Mouse (Mus musculus): ENCODE results near the gene Agfg2. TPM values are rescaled to one million over a fixed set of nuclear protein-coding genes. Genes with fewer than 3 reads are reported as not detected.
"Not testable (repeated sequence)": the region's sequence is repeated elsewhere in the genome, so short reads cannot be mapped to it uniquely, and the experiment has no call there.

Agfg2 gene
- polyA plus RNA-seq (2014; fragmentation: Nextera tagmentation; extraction: Ambion mirVana), result 14.4 and 14.8 TPM in 2 replicates

DNA sequence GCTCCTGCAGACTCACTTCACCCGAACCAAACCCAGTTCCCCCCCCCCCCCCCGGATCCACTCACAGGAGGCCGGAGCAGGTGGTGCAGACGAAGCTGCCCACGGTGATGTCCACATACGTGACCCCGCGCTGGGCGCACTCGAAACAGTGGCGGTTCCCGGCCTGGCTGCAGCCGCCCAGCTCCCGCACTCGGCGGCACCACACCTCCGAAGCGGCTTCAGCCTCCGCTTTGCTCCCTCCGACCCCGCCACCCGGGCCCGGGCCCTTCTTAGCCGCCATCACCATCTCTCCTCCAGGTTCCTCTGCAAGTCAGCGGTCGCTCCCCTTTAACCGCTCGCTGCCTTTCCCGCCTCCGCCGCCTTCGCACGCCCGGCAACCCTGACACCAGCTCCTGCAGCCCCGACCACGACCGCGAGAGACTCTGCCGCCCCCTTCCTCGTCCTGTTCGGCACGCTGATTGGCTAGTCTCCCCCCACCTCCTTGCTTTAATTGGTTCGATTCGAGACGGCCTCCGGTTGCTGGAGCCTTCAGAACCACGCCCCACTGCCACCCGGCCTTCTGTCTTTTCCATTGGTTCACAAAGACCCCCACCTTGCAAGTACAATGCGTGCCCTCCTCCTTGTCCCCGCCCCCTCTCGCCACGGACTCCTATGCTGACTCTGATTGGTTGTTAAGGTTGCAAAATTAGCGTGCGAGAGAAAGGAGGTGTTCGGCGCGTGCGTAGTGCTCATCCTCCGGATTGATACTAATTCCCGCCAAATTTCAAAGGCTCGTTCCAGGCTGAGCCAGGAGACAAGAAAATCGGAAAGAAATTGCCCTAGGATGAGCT lies at the start of gene Agfg2:
TSS of gene Agfg2 (minus strand) at position 433 of the 830 bp plus-strand sequence.
- peak within 1 kb of the TSS; percentile 44; the same call in 1 of the 2 replicates for H3K27ac ChIP-seq (ENCODE audit: low read depth, low read length)
- H3K9me3 ChIP-seq (ENCODE audit: control insufficient read depth, low read length), result no peaks in the 10 kb centered on the region
- no peaks in the 10 kb centered on the region for H3K27me3 ChIP-seq (ENCODE audit: control insufficient read depth, insufficient read depth, low read length)
- peak within 1 kb of the TSS; percentile 87 for H3K4me2 ChIP-seq (replicated peaks; ENCODE audit: low read depth, low read length)
- H3K36me3 ChIP-seq (ENCODE audit: control insufficient read depth, insufficient read depth, low read length), result no peaks in the 10 kb centered on the region
- H3K9ac ChIP-seq (ENCODE audit: low read depth, low read length), result peak within 1 kb of the TSS; percentile 62
- H3K4me3 ChIP-seq (ENCODE audit: low read length), result peak within 1 kb of the TSS; percentile 74
- ATAC-seq (ENCODE audit: low FRiP score, low TSS enrichment), result peak; percentile 97
- under 1% methylated on average over 62 of the region's 62 CpGs for WGBS
- peaks cover 11% of the 10 kb centered on the region for H3K4me1 ChIP-seq (ENCODE audit: control insufficient read depth, insufficient read depth, low read length)

DNA sequence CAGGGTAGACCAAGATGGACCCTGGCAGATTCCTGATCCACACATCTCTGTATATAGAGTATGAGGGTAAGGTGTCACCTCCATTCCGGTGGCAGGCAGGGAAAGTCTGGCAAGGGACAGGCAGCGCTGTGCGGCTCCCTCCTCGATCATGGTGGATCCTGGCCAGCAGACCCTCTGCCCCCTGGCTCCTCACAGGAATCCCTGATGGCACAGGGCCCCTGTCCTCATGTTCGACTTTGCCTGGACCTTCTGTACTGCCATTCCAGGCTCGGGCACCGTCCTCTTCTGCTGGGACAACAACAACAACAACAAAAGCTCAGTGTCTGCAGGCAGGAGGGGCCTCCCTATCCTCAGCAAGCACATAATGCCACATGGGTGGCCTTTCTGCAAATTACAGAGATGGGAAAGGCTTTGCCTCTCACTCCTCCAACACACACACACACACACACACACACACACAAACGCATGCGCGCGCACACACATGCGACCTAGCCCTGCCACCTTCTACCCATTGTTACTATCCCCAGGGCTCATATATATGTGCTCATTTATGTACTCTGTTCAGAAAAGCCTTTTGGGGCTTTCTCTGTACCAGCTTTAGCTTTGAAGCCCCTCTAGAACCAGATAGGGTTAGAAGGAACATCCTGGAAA lies 49.2 kb upstream of the Agfg2 start:
- Histone ChIP-seq H3K9ac (ENCODE audit: low read depth, low read length) (no peak overlapping the region), H3K9me3 (ENCODE audit: control insufficient read depth, low read length) (no peaks in the 10 kb centered on the region), H3K36me3 (ENCODE audit: control insufficient read depth, insufficient read depth, low read length) (peaks cover 14% of the 10 kb centered on the region), H3K4me1 (ENCODE audit: control insufficient read depth, insufficient read depth, low read length) (no peaks in the 10 kb centered on the region), H3K4me2 (replicated peaks; ENCODE audit: low read depth, low read length) (no peak overlapping the region), H3K27ac (ENCODE audit: low read depth, low read length) (no peak overlapping the region), H3K27me3 (ENCODE audit: control insufficient read depth, insufficient read depth, low read length) (no peaks in the 10 kb centered on the region), H3K4me3 (ENCODE audit: low read length) (no peak overlapping the region)
- WGBS, result 89% methylated on average over 12 of the region's 12 CpGs
- ATAC-seq (ENCODE audit: low FRiP score, low TSS enrichment), result 0 out of 2 replicates have a peak, but pooled peaks have one; percentile 20

DNA sequence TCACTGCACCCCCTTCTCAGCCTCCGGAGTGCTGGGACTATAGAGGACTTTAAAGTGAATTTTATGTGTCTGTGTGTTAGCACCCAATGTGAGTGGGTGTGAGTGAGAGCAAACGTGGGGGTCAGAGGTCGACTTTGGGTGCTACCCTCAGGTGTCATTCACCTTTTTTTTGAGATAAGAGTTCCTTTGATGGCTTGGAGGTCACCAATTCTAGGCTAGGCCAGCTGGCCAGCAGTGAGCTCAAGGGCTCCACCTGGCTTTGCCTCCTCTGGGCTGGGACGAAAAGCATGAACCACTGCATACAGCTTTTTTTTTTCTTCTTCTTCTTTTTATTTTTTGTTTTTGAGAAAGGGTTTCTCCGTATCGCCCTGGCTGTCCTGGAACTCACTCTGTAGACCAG lies 42.2 kb upstream of the Agfg2 start:
- no peaks in the 10 kb centered on the region for H3K9me3 ChIP-seq (ENCODE audit: control insufficient read depth, low read length)
- WGBS, result 67% methylated on average over 6 of the region's 6 CpGs
- H3K27me3 ChIP-seq (ENCODE audit: control insufficient read depth, insufficient read depth, low read length), result no peaks in the 10 kb centered on the region
- H3K4me1 ChIP-seq (ENCODE audit: control insufficient read depth, insufficient read depth, low read length), result no peaks in the 10 kb centered on the region
- H3K36me3 ChIP-seq (ENCODE audit: control insufficient read depth, insufficient read depth, low read length), result no peaks in the 10 kb centered on the region
- no peak overlapping the region for H3K9ac ChIP-seq (ENCODE audit: low read depth, low read length)
- no peak overlapping the region for H3K27ac ChIP-seq (ENCODE audit: low read depth, low read length)
- no peak overlapping the region for H3K4me2 ChIP-seq (replicated peaks; ENCODE audit: low read depth, low read length)
- ATAC-seq (ENCODE audit: low FRiP score, low TSS enrichment), result no peak
- H3K4me3 ChIP-seq (ENCODE audit: low read length), result no peak overlapping the region

DNA sequence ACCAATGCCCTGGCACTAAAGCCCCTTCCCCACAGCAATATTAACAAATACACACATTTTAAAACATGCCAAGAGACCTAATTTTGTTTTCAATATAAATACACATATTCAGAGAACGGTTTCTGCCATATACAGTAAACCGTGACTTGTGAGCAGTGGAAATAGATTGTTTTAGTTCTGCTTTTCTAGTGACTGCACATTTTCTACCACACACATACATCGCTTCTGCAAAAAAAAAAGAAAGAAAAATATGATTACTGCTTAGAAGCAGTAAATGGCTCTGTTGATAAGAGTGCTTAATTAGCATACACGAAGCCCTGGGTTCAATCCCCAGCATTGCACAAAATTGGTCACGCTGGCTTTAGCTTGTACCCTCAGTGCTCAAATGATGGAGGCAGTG lies 39.3 kb upstream of the Agfg2 start:
- no peak overlapping the region for H3K4me3 ChIP-seq (ENCODE audit: low read length)
- 88% methylated on average over 5 of the region's 5 CpGs for WGBS

DNA sequence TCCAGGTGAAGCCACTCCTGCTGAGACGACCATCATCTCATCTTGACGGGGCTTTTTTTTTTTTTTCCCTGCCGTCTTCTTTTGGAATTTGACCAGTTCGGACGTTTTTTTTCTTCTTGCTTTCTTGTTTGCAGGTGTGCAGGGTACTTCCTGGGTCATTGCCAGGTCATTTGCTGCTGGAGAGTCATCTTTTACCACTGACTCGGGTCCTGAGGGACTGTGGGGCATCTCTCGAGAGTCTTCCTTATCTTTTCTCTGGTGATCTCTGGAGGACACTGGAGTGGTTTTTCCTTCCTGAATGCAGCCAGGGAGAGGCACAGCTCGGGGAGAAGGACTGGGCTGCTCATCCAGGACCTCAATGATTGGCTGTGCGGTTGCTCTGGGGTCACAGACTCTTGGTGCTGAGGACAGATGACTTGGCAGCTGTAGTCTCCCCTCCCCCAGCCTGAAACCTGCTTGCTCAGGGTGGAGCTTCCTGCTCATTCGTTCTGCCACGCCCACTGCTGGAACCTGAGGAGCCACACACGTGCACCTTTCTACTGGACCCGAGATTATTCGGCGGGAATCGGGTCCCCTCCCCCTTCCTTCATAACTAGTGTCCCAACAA lies 36.1 kb upstream of the Agfg2 start:
- not testable (repeated sequence) for H3K9ac ChIP-seq (ENCODE audit: low read depth, low read length); H3K36me3 ChIP-seq (ENCODE audit: control insufficient read depth, insufficient read depth, low read length); H3K9me3 ChIP-seq (ENCODE audit: control insufficient read depth, low read length); H3K4me1 ChIP-seq (ENCODE audit: control insufficient read depth, insufficient read depth, low read length); H3K4me3 ChIP-seq (ENCODE audit: low read length); H3K27ac ChIP-seq (ENCODE audit: low read depth, low read length); H3K27me3 ChIP-seq (ENCODE audit: control insufficient read depth, insufficient read depth, low read length)
- 14% methylated on average over 9 of the region's 16 CpGs for WGBS
- peak overlapping the region; percentile 34 for H3K4me2 ChIP-seq (replicated peaks; ENCODE audit: low read depth, low read length)
- ATAC-seq (ENCODE audit: low FRiP score, low TSS enrichment), result peak; percentile 76; the same call in 1 of the 2 replicates

More for the DNA sequence above, 39.3 kb upstream of the Agfg2 start:
- Histone ChIP-seq H3K4me1 (ENCODE audit: control insufficient read depth, insufficient read depth, low read length) (no peaks in the 10 kb centered on the region), H3K4me2 (replicated peaks; ENCODE audit: low read depth, low read length) (no peak overlapping the region), H3K9ac (ENCODE audit: low read depth, low read length) (no peak overlapping the region), H3K27ac (ENCODE audit: low read depth, low read length) (no peak overlapping the region), H3K9me3 (ENCODE audit: control insufficient read depth, low read length) (no peaks in the 10 kb centered on the region), H3K36me3 (ENCODE audit: control insufficient read depth, insufficient read depth, low read length) (no peaks in the 10 kb centered on the region), H3K27me3 (ENCODE audit: control insufficient read depth, insufficient read depth, low read length) (no peaks in the 10 kb centered on the region)
- no peak for ATAC-seq (ENCODE audit: low FRiP score, low TSS enrichment)

DNA sequence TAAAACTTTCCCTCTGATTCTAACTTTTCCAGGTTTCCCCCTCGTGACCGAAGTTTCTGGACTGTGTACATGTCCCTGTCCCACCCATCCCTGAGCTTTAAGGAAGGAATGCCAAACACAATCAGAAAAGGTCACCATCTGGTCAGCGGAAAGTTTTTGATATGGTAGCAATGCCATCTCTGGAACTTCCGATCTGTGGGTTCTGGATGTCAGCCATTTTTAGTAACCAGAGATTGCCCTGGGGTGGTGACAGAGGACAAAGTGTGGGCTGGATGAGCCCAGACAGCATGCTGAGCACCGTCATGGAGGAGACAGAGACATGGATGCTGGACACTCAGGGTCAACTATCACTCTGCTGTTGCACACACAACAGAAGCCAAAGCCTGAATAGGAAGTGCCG lies 34.6 kb upstream of the Agfg2 start:
- 74% methylated on average over 6 of the region's 6 CpGs for WGBS
- no peak overlapping the region for H3K9ac ChIP-seq (ENCODE audit: low read depth, low read length)
- no peak overlapping the region for H3K4me2 ChIP-seq (replicated peaks; ENCODE audit: low read depth, low read length)
- no peak overlapping the region for H3K4me3 ChIP-seq (ENCODE audit: low read length)
- H3K27me3 ChIP-seq (ENCODE audit: control insufficient read depth, insufficient read depth, low read length), result no peaks in the 10 kb centered on the region
- no peak for ATAC-seq (ENCODE audit: low FRiP score, low TSS enrichment)
- no peaks in the 10 kb centered on the region for H3K36me3 ChIP-seq (ENCODE audit: control insufficient read depth, insufficient read depth, low read length)
- no peaks in the 10 kb centered on the region for H3K4me1 ChIP-seq (ENCODE audit: control insufficient read depth, insufficient read depth, low read length)
- no peaks in the 10 kb centered on the region for H3K9me3 ChIP-seq (ENCODE audit: control insufficient read depth, low read length)
- no peak overlapping the region for H3K27ac ChIP-seq (ENCODE audit: low read depth, low read length)

DNA sequence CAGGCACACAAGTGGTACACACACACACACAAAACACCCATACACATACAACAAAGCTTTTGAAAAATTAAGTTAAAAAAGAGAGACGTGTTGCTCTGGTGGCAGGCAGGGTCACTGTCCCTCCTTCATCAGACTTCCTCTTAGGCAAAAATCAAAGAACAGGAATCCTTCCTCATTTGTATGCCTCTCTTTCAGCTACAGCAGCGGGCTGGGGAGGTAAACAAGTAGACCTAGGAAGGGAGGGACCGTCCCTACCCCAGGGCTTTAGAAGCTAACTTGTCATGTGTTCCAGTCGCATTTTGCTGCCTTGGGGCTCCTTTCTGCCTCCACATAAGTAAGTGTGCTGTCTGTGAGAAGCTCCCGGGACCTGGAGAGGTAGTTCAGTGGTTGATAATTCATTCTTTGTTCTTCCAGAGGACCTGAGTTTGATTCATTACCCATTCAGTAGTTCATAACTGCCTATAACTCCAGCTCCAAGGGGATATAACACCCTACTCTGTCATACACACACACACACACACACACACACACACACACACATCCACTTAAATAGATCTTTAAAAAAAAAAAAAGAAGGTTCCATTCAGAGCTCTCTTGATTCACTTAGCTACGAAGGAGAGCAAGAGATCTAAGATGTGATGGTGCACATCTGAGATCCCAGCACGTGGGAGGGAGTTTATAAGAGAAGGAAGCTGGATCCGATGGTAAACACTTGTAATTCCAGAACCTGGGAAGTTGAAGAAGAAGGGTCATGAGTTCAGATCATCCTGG lies 33.7 kb upstream of the Agfg2 start:
- no peaks in the 10 kb centered on the region for H3K36me3 ChIP-seq (ENCODE audit: control insufficient read depth, insufficient read depth, low read length)
- H3K27ac ChIP-seq (ENCODE audit: low read depth, low read length), result no peak overlapping the region
- H3K4me1 ChIP-seq (ENCODE audit: control insufficient read depth, insufficient read depth, low read length), result no peaks in the 10 kb centered on the region
- no peak overlapping the region for H3K4me2 ChIP-seq (replicated peaks; ENCODE audit: low read depth, low read length)
- no peaks in the 10 kb centered on the region for H3K27me3 ChIP-seq (ENCODE audit: control insufficient read depth, insufficient read depth, low read length)
- no peaks in the 10 kb centered on the region for H3K9me3 ChIP-seq (ENCODE audit: control insufficient read depth, low read length)
- 64% methylated on average over 8 of the region's 8 CpGs for WGBS
- no peak overlapping the region for H3K4me3 ChIP-seq (ENCODE audit: low read length)
- H3K9ac ChIP-seq (ENCODE audit: low read depth, low read length), result no peak overlapping the region
- ATAC-seq (ENCODE audit: low FRiP score, low TSS enrichment), result no peak

DNA sequence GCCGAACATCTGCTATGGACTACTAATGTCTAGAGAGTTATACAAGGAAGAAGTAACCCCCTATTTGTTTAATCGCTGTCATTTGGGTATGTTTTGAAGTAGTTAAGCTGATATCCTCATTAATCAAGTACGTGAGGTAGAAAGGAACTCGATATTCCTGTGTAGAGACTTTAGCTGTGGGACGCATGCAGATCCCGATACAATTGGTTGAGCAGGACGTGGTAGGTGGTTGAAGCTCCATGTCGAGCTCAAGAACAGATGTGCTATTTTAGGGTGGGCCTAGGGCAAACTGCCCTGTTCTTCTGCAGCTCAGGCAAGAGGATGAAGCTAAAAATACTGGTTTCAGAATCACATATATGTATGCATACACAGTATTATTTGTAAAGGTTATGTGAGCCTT lies 31.2 kb upstream of the Agfg2 start:
- Histone ChIP-seq H3K9me3 (ENCODE audit: control insufficient read depth, low read length) (no peaks in the 10 kb centered on the region), H3K27me3 (ENCODE audit: control insufficient read depth, insufficient read depth, low read length) (no peaks in the 10 kb centered on the region), H3K4me1 (ENCODE audit: control insufficient read depth, insufficient read depth, low read length) (no peaks in the 10 kb centered on the region), H3K27ac (ENCODE audit: low read depth, low read length) (no peak overlapping the region), H3K9ac (ENCODE audit: low read depth, low read length) (no peak overlapping the region), H3K4me3 (ENCODE audit: low read length) (no peak overlapping the region), H3K4me2 (replicated peaks; ENCODE audit: low read depth, low read length) (no peak overlapping the region), H3K36me3 (ENCODE audit: control insufficient read depth, insufficient read depth, low read length) (no peaks in the 10 kb centered on the region)
- WGBS, result 40% methylated on average over 8 of the region's 8 CpGs
- ATAC-seq (ENCODE audit: low FRiP score, low TSS enrichment), result peak; percentile 48; the same call in 1 of the 2 replicates
